Mouse (Mus musculus) thymus, adult 18-20 months (tissue): ENCODE data around the gene Olfr418.
"Not testable (repeated sequence)": the region's sequence is repeated elsewhere in the genome, so short reads cannot be mapped to it uniquely, and the experiment has no call there.

Source experiments
- DNase-seq, 2 experiments: peaks; one replicate each; pipeline ENCODE4 v3.0.0; 2022; ENCODE audit warnings: mixed read lengths in 2 of 2

Gene Olfr418

GRCm38 (mm10) chr1:173265701-173266100 is at the start of gene Olfr418:
Gene Olfr418 (plus strand): TSS chr1:173266001.
- DNase-seq: no peak

- DNase-seq: no peak
Measured at GRCm38 (mm10) chr1:173216481-173216880, 49.3 kb upstream of the Olfr418 start.

- no peak for DNase-seq
Measured at GRCm38 (mm10) chr1:173227081-173227480, 38.7 kb upstream of the Olfr418 start, which contains the start of gene Fcer1a. Gene Fcer1a (minus strand): TSS chr1:173227214.

- DNase-seq: not testable (repeated sequence)
Measured at GRCm38 (mm10) chr1:173237004-173237403, 28.8 kb upstream of the Olfr418 start.

GRCm38 (mm10) chr1:173249888-173250287 is 15.9 kb upstream of the Olfr418 start:
- DNase-seq: no peak

- DNase-seq: no peak
Measured at GRCm38 (mm10) chr1:173277677-173278076, 11.9 kb downstream of the Olfr418 start, which contains the start of gene Mptx2. Gene Mptx2 (minus strand): TSS chr1:173277777.

GRCm38 (mm10) chr1:173302795-173303194 is 37.0 kb downstream of the Olfr418 start:
- DNase-seq: not testable (repeated sequence)

GRCm38 (mm10) chr1:173313535-173314050 is 47.8 kb downstream of the Olfr418 start:
- not testable (repeated sequence) for DNase-seq

GRCm38 (mm10) chr1:173315725-173316124 is 49.9 kb downstream of the Olfr418 start:
- DNase-seq: no peak

- no peak for DNase-seq
Measured at GRCm38 (mm10) chr1:173317925-173318477, 52.2 kb downstream of the Olfr418 start.

GRCm38 (mm10) chr1:173321593-173322248 is 55.9 kb downstream of the Olfr418 start:
- DNase-seq: no peak

GRCm38 (mm10) chr1:173322249-173322627 is 56.4 kb downstream of the Olfr418 start:
- DNase-seq: no peak
